Mouse (Mus musculus) heart, postnatal 0 days (tissue): ENCODE results near the gene Stxbp5.

Experiments used
- CTCF ChIP-seq: IDR thresholded peaks from 2 replicates; pipeline ENCODE4 v1.5.1; 2016; ENCODE audit warnings: antibody characterized with exemption, control low read depth, low read depth
- EP300 ChIP-seq: IDR thresholded peaks from 2 replicates; pipeline ENCODE4 v1.6.1; 2016; ENCODE audit warnings: antibody characterized with exemption, low read depth

DNA sequence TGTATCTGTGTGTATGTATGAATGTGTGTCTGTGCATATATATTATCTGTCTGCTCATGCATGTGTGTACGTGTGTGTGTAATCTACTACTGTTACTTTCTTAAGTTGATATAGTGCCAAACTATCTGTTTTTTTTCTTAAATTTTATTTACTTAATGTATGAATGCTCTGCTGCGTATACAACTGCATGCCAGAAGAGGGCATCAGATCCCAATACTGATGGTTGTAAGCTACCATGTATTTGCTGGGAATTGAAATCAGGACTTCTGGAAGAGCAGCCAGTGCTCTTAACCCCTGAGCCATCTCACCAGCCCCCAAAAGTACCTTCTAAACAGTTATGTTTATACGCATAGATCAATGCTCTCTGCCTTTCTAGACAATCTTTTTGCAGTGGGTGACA, 109.9 kb downstream of the Stxbp5 start:
- TF ChIP-seq CTCF (no peak), EP300 (no peak)
